Mouse (Mus musculus) olfactory bulb, adult 2 months (tissue): ENCODE results near the gene Usp40.

Source experiments
- CTCF ChIP-seq: fragments of 200-500 bp; IDR thresholded peaks from 2 replicates; pipeline ENCODE4 v1.5.1; 2012; ENCODE audit warnings: low read depth, mild to moderate bottlenecking, low read length, moderate library complexity; ENCODE audit not compliant: insufficient read depth
- POLR2A ChIP-seq: fragments of 200-500 bp; IDR thresholded peaks from 2 replicates; pipeline ENCODE4 v1.6.1; 2012; ENCODE audit warnings: mild to moderate bottlenecking, low read depth, low read length, moderate library complexity; ENCODE audit not compliant: insufficient read depth

- TF ChIP-seq POLR2A, result no peak
- no peak for TF ChIP-seq CTCF
Observed at GRCm38 (mm10) chr1:87958931-87959330, 49.4 kb downstream of the Usp40 start.
